Mouse (Mus musculus): Measurements from ENCODE around the gene Eef2k.
A peak's percentile ranks its signal among the peaks of the same experiment; 100 is the strongest.
"Not testable (repeated sequence)": the region's sequence is repeated elsewhere in the genome, so short reads cannot be mapped to it uniquely, and the experiment has no call there.

Eef2k gene

DNA sequence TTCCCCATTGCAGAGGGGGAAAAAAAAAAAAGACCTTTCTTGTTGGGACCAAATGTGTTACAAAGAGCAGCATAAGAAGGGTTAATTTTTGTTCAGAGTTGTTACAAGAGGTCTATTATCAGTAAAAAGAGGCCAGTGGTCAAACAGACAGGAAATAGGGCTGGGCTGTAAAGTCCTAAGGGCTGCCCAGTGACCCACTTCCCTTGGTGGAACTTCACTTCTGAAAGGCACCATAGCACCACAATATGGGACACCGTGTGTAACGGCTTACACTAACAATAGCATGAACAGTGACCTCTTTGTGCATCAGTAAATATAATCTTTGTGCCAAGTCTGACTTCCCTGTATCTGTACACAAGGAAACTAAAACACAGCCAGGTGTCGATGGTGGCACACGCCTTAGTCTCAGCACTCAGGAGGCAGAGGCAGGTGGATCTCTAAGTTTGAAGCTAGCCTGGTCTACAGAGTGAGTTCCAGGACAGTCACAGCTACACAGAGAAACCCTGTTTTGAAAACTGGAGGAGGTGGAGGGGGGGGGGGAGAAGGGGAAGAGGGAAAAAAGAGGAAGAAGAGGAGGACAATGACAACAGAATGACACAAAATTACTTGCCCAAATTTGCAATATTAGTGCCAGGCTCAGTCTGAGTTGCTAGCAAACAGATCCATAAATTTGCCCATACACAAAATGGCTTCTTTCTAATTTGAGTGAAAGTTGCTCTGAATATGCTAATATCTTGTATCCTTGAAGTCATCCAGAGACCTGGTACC, 41.1 kb downstream of the Eef2k start:
- DNase-seq, result no peak

- no peak for DNase-seq
Observed at GRCm38 (mm10) chr7:120884746-120885145, 42.1 kb downstream of the Eef2k start.

DNA sequence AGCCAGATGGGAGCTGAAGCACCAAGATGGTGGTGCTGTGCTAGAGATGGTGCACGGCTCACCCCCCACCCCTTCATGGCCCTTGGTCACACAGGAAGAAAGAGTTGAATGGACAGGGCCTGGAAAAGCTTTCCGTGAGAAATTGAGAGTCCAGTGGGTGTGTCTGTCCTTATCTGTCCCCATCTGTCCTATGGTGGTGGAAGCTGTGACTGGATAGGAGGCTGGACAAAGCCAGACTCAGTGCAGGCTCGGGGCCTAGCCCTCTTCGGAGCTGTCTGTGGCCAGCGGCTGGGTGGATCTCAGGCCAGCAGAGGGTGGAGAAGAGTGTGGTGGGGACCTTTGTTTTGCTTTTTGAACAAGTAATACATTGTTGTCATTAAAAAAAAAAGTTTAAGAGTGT, 50.5 kb downstream of the Eef2k start:
- no peak for DNase-seq

DNA sequence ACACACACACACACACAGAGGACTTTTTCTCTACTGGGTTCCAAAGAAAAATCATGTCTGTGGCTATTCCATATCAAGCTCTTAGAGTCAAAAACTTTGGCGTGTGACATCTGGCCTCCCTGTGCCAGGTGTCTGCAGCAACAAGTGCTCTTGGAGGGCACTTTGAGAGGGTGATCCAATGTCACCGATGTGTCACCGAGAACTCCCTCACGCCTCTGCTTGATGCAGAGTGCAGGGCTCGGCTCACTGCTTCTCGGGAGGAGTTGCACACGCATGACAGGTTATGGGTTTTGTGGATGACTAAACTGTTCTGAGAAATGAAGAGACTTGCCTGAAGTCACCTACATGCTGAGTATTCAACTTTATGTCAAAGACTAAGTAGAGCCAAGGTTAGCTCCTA, 54.4 kb downstream of the Eef2k start:
- no peak for DNase-seq

DNA sequence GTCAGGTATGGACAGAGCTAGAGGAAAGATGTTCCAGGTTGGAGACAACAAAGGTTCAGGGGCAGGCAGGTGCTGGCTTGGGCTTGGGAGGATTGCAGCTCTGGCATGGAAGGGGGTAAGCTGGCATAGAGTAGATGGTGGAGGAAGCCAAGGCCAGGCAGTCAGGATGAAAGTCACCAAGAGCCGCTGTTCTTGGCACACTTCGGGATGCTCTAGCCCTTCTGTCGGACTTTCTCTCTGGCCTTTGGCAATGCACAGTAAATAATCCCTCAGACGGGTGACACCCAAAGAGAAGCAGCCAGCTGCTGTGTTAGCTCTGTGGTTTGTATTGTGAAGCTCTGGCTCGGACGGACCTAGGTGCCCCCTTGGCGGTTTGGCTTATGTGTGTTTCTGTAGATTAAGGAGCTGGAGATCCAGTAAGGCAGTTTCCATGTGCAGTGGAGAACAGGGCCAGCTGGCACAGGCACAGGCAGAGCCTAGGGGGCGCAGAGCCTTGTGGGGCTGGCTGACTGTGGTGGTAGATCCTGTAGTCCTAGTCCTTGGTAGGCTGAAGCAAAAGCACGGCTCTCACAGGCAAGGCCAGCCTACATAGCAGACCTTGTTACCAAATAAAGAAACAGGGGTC, 55.2 kb downstream of the Eef2k start:
- DNase-seq, result no peak

DNA sequence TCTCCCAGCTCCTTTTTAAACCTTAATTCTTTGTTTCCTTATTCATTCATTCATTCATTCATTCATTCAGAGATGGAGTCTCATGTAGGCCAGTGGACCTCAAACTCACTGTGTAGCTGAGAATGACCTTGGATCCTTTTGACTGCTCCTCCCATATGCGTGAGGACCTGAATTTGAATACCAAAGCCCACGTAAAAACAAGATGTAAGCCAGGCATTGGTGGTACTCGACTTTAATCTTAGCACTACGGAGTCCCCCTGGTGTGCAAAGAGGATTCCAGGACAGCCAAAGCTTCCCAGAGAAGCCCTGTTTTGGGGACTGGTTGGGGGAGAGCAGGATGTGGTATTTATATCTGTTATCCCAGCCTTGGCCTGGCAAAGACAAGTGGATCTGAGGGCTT, 57.6 kb downstream of the Eef2k start:
- DNase-seq, result no peak

- DNase-seq, result no peak
Observed at GRCm38 (mm10) chr7:120901701-120902100, 59.1 kb downstream of the Eef2k start.

DNA sequence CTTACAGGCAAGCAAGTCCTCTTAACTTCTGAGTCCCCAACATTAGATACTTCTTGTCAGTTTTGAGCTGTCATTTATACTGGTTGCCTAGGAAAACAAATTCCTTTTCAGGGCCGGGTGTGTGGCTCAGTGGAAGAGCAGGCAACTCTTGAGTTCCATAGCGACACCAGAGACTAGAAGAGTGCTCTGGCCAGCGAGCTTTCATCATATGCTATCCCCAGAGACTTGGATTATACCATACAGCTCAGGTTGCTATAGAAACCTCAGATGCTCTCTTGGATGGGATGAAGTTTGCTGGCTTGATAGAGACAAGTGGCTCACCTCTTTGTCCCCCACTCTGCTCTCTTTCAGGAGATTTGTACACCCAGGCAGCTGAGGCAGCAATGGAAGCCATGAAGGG, 60.3 kb downstream of the Eef2k start:
- DNase-seq, result no peak

DNA sequence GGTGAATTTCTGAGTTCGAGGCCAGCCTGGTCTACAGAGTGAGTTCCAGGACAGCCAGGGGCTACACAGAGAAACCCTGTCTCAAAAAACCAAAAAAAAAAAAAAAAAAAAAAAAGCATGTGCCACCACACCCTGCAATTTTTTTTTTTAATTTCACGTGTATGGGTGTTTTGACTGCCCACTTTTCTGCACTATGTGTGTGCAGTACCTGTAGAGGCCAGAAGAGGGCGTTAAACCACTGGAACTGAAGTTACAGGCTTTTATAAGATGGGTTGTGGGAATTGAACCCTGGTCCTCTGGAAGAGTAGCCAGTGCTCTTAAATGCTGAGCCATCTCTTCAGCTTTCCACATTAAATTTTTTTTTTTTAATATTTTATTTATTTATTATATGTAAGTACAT, 67.5 kb downstream of the Eef2k start:
- not testable (repeated sequence) for DNase-seq

- DNase-seq, result not testable (repeated sequence)
Observed at GRCm38 (mm10) chr7:120911268-120911667, 68.6 kb downstream of the Eef2k start.

DNA sequence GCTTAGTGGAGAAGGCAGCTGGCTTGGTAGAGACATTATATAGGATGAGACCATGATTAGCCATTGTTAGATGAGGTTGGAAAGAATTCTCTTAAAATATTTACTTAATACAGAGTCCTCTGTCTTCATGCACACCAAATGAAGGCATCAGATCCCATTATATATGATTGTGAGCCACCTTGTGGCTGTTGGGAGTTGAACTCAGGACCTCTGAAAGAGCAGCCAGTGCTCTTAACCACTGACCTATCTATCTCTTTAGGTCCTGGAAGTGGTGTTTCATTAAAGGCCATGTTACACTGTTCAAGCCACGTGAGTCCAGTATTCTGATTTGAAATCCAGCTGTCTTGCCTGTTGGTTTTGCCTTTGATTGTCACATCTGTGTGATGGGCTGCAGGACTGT, 70.7 kb downstream of the Eef2k start:
- DNase-seq, result no peak

GRCm38 (mm10) chr7:120916262-120916875, 73.7 kb downstream of the Eef2k start:
- DNase-seq, result no peak

DNA sequence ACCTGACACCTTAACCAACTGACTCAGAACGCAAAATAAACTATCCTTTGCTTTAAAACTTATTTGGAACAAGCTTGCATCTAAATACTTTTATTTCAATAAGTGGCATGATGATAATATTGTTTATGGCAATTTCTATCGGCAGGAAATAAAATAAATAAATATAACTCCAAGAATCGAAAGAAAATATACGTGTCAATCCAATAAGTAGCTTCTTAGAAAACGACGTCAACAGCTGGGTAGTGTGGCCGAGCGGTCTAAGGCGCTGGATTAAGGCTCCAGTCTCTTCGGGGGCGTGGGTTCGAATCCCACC, 74.6 kb downstream of the Eef2k start:
- no peak for DNase-seq

DNA sequence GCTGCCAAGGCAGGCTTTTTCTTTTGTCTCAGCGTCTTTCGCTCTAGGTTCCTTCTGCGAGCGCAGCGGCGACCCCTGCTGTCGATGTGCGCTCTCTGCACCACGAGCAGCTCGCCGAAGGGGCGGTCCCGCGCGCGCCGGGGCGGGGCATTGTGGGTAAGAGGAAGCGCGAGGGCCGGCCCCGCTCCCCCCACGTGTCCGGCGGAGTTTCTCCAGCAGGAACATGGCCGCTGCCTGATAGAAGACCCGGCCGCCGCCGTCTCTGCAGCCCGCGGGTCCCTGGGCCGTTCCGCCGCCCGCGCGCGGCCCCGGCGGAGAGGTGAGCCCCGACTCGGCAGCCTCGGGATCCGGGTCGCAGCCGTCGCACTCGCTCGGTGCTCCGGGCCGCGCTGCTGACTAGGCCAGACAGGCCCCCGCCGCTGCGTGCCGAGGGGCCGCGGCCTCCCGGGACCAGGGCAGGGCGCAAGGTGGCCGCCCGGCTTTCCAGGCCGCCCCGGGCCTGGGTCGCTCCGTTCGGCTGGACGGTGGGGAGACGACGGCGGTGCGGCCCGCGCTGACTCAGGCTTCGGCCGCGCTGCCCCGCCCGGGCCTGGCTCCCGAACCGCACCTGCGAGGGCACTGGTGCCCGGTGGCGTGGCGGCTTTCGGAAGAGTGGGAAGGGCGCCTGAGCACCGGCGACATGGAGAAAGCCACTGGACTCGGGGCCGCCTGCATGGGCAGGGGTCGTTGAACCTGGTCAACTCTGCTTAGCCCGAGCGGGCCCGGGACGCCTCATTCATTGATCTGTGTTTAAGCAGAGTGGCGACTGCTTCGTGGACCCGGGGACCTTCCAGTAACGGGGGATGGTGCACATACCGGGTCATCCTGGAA, 75.2 kb downstream of the Eef2k start, which contains the start of gene Polr3e:
TSS of gene Polr3e (plus strand) at position 153 of the 870 bp plus-strand sequence.
- DNase-seq, result peak; percentile 99

DNA sequence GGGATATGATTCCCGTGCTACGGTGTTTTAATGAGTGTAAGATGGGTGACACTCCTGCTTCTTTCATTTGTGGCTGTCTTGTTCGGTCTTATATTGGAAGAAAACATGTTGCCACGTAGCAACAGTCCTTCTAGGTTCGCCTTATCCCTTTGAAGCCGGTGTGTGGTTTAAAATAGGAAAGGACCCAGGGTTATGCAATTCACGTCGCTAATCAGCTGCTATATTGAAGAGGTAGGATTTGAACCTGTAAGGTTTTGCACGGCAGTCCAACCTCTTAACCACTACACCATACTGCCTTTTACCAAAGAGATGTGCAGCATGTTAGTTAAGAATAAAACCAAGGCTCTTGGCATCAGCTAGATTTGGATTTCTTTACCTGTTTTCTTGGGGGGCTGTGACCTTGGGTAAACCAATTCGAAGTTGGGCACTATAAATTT, 75.9 kb downstream of the Eef2k start:
- peak; percentile 72 for DNase-seq

DNA sequence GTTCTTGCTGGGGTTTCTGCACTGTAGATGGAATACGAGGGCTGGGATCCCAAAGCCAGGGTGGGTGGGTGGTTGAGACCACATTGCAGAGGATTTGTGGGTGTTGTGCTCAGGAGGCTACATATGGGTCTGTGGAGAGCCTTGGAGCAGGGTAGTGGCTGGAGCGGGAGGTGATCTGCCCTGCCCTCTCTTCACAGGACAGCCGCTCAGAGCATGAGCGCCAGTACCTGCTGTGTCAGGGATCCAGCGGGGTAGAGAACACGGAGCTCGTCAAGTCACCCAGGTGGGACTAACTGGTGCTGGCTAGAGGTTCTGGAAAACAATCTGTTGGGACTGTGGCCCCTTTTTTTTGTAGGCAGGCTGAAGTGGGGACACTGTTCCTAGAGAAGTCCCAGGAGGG, 90.5 kb downstream of the Eef2k start:
- no peak for DNase-seq

DNA sequence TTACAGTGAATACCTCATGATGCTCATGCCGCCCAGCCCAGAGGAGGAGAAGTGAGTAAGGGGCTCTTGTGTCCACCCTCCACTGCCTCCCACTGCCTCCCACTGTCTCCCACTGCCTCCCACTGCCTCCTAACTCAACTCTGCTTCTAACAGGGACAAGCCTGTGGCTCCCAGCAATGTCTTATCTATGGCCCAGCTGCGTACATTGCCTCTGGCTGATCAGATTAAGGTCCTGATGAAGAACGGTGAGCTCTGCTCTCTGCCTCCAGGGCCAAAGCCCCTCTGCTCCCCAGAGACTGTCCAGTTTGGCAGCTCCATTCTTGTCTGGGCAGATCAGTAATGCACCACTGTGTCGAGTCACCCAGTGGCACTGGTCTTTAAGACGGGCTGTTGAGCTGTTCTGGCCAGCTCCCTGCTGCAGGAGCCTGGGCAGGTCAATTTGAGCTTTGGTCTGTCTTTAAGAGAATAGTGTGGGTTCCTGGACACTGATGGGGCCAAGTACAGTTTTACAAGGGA, 91.1 kb downstream of the Eef2k start:
- no peak for DNase-seq

- peak; percentile 68 for DNase-seq
Observed at GRCm38 (mm10) chr7:120934716-120935115, 92.1 kb downstream of the Eef2k start.

DNA sequence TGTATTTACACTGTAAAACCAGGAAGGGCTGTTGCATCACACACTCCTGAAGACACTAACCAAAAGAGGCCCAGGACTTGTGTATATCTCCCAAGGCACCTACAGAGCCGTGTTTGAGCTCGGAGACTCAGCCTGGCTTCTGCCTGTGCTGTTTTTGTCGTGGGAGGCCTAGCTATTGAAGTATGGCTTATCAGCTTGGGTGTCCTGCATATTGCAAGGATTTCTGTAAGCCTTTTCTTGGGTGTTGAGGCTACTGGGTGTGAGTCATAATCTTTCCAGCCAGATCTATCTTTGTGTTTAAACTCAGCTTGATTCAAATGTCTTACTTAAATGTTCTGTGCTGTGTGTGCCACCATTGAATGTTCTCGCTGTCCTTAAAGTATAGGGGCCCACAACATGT, 93.9 kb downstream of the Eef2k start:
- DNase-seq, result no peak

- DNase-seq, result no peak
Observed at GRCm38 (mm10) chr7:120938206-120938605, 95.6 kb downstream of the Eef2k start.

DNA sequence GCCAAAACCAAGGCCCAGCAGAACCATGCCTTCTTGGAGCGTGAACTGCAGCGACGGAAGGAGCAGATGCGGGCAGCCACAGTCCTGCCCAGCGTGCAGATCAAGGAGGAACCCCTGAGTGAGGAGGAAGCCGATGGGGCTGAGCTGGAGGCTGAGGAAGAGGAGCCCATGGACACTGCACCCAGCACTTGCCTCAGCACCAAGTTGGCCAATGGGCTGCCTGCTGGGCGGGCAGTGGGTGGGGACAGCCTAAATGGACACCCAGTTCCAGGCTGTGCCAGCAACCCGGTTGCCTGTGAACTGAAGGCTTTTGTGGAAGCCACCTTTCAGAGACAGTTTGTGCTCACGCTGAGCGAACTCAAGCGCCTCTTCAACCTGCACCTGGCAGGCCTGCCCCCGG, 97.7 kb downstream of the Eef2k start:
- no peak for DNase-seq

DNA sequence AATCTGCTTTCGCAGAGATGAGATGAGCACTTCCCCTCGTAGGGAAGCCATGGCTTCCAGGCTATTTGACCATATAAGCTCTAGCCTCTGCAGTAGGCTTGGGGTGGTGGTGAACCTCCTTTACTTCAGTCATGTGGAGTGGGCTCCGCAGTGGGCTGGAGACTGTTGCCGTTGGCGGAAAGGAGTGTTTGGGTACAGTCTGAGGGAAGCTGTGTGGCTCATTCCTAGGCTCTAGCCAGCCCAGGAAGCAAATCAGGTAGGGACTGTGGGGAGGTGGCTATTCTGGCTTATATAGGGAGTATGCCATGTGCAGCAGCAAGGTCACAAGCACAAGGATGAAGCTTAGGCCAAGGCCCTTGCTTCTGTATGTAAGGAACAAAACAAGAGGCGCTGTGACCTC, 98.6 kb downstream of the Eef2k start:
- no peak for DNase-seq

DNA sequence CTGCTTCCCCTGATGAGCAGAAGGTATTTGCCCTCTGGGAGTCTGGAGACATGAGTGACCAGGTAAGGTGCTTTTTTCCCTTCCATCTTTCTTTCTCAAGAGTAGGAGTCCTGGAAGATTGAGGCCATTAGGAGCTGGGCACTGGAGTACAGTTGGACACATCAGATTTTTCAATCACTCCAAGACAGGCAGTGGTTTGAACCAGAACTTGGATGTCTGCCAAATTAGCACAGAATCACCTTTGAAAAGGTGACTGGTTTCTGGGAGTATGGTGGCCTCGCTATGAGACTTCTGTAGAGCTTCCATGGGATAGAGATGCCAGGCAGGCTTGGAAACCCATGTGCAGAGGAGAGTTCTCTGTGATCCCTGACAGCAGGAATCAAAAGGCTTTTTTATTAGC, 99.9 kb downstream of the Eef2k start:
- DNase-seq, result no peak
